Mouse (Mus musculus): Measurements from ENCODE around the gene Taf1a.
"Not testable (repeated sequence)": the region's sequence is repeated elsewhere in the genome, so short reads cannot be mapped to it uniquely, and the experiment has no call there.

Taf1a gene

GRCm38 (mm10) chr1:183388426-183389406, at the start of gene Taf1a:
Gene Taf1a (plus strand): TSS chr1:183388981.
- peak; percentile 94 for DNase-seq (ENCODE audit: low read depth, low spot score)

GRCm38 (mm10) chr1:183342902-183343301, 45.9 kb upstream of the Taf1a start:
- DNase-seq (ENCODE audit: low read depth, low spot score): not testable (repeated sequence)

GRCm38 (mm10) chr1:183344886-183345816, 43.6 kb upstream of the Taf1a start:
- DNase-seq (ENCODE audit: low read depth, low spot score): peak; percentile 83

- no peak for DNase-seq (ENCODE audit: low read depth, low spot score)
These were observed 43.0 kb upstream of the Taf1a start for GRCm38 (mm10) chr1:183345817-183346195.

- no peak for DNase-seq (ENCODE audit: low read depth, low spot score)
These were observed 38.9 kb upstream of the Taf1a start for GRCm38 (mm10) chr1:183349840-183350239.

- DNase-seq (ENCODE audit: low read depth, low spot score): no peak
These were observed 29.9 kb upstream of the Taf1a start for GRCm38 (mm10) chr1:183358901-183359300.

- no peak for DNase-seq (ENCODE audit: low read depth, low spot score)
These were observed 26.5 kb upstream of the Taf1a start for GRCm38 (mm10) chr1:183362301-183362700.

- no peak for DNase-seq (ENCODE audit: low read depth, low spot score)
These were observed 25.8 kb upstream of the Taf1a start for GRCm38 (mm10) chr1:183362729-183363576.

GRCm38 (mm10) chr1:183363577-183363867, 25.3 kb upstream of the Taf1a start:
- DNase-seq (ENCODE audit: low read depth, low spot score): no peak

- DNase-seq (ENCODE audit: low read depth, low spot score): no peak
These were observed 22.4 kb upstream of the Taf1a start for GRCm38 (mm10) chr1:183366361-183366760.

GRCm38 (mm10) chr1:183368601-183369400, 20.0 kb upstream of the Taf1a start:
- DNase-seq (ENCODE audit: low read depth, low spot score): no peak

GRCm38 (mm10) chr1:183369427-183370014, 19.3 kb upstream of the Taf1a start, which contains the start of gene Mia3:
Gene Mia3 (minus strand): TSS chr1:183369553.
- DNase-seq (ENCODE audit: low read depth, low spot score): peak; percentile 92

- DNase-seq (ENCODE audit: low read depth, low spot score): no peak
These were observed 14.1 kb upstream of the Taf1a start for GRCm38 (mm10) chr1:183374728-183375127.

GRCm38 (mm10) chr1:183377045-183377444, 11.7 kb upstream of the Taf1a start:
- no peak for DNase-seq (ENCODE audit: low read depth, low spot score)

GRCm38 (mm10) chr1:183378321-183378941, 10.3 kb upstream of the Taf1a start:
- DNase-seq (ENCODE audit: low read depth, low spot score): no peak

- not testable (repeated sequence) for DNase-seq (ENCODE audit: low read depth, low spot score)
These were observed 9.4 kb upstream of the Taf1a start for GRCm38 (mm10) chr1:183379376-183379775.

GRCm38 (mm10) chr1:183381816-183382215, 7.0 kb upstream of the Taf1a start:
- DNase-seq (ENCODE audit: low read depth, low spot score): no peak

- no peak for DNase-seq (ENCODE audit: low read depth, low spot score)
These were observed 6.2 kb upstream of the Taf1a start for GRCm38 (mm10) chr1:183382621-183383020.

GRCm38 (mm10) chr1:183387421-183387820, 1.4 kb upstream of the Taf1a start:
- not testable (repeated sequence) for DNase-seq (ENCODE audit: low read depth, low spot score)

- no peak for DNase-seq (ENCODE audit: low read depth, low spot score)
These were observed 14.6 kb downstream of the Taf1a start for GRCm38 (mm10) chr1:183403396-183403795.
